Mouse (Mus musculus): ENCODE measurements at regions not wholly inside any gene's neighbourhood (a gene's known extent, or its start where the extent isn't known, plus 50 kb on each side); places are given as distances from the start of the nearest gene placed in this dataset.

- TF ChIP-seq CTCF (IDR thresholded peaks at IDR 0.05; ENCODE audit: control insufficient read depth, insufficient read depth, insufficient replicate concordance, low read depth, low read length) (no peak), POLR2A (IDR thresholded peaks at IDR 0.05; ENCODE audit: control insufficient read depth, low read depth, low read length) (no peak)
Measured at GRCm38 (mm10) chr16:5546808-5547207, 291.0 kb upstream of the Eef2kmt start.

All from testis, adult 2 months (tissue).